ENCODE assay signal across 8 mouse cellular contexts in the genomic region with DNA sequence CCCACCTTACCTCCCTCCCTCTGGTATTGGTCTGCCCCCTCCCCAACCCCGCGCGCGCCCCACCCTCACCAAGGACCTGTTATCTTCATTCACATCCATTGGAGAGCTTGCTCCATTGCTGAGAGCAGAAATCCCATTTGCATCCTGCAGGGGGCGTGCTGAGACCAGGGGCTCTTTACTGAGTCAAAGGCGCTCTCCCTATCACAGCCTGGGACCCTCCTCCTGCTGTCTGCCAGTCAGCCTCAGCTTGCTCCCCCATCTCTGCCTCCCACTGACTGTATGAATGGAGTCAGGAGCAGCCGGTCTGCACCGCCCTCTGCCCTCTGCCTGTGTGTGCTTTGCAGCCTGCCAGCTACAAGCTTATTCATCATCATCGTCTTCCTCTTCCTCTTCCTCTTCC.
DNase-seq lines count a peak whose midpoint lies in the region; ATAC-seq and TF ChIP-seq lines count a peak whose summit lies in the region.

No protein-coding gene starts in this region.

- no peaks in the 10 kb centered on the region for H3K36me3 ChIP-seq in lung, postnatal 0 days (ENCODE audit: insufficient read depth, low read length)

- 50% methylated on average over 9 of the region's 9 CpGs for WGBS in lung, postnatal 0 days

- H3K27me3 ChIP-seq in lung, postnatal 0 days (replicated peaks; ENCODE audit: insufficient read depth, low read length), result no peaks in the 10 kb centered on the region

- peak; percentile 14 for DNase-seq in adrenal gland, postnatal 10 days
- DNase-seq in adrenal gland, postnatal 4 days (ENCODE audit: low spot score in 2 of 2), result no peak
- no peak for DNase-seq in lung, postnatal 0 days (ENCODE audit: low spot score)
- DNase-seq in lung, postnatal 36 days, result no peak
- peak; percentile 39 to 54 for DNase-seq in layer of hippocampus, adult 18-20 months (ENCODE audit: low spot score in 2 of 2)
- DNase-seq in retina, embryonic 14.5 days (ENCODE audit: low spot score), result peak; percentile 64
- DNase-seq in cerebellum, postnatal 36 days, result no peak
- DNase-seq in left cerebral cortex, postnatal 36 days (ENCODE audit: low spot score in 2 of 2), result no peak

- intact Hi-C loops in left cerebral cortex, postnatal 36 days (cut with DNase I), result loop anchor here (5.0 kb wide), 1 partner anchor 196 kb away; no protein-coding TSS in a partner anchor

- no peak overlapping the region for H3K9ac ChIP-seq in lung, postnatal 0 days (replicated peaks; ENCODE audit: low read depth)

- no peak for ATAC-seq in lung, postnatal 0 days

- H3K4me3 ChIP-seq in lung, postnatal 0 days (ENCODE audit: low read depth, low read length), result no peak overlapping the region

- H3K9me3 ChIP-seq in lung, postnatal 0 days (ENCODE audit: low read length), result no peaks in the 10 kb centered on the region

- no peaks in the 10 kb centered on the region for H3K4me1 ChIP-seq in lung, postnatal 0 days (ENCODE audit: insufficient read depth, low read depth, low read length)

- TF ChIP-seq CTCF in lung, postnatal 0 days (IDR thresholded peaks at IDR 0.05), result peak; percentile 28; the same call in 1 of the 2 replicates

- no peak overlapping the region for H3K4me2 ChIP-seq in lung, postnatal 0 days (replicated peaks; ENCODE audit: low read depth, low read length)

- no peak overlapping the region for H3K27ac ChIP-seq in lung, postnatal 0 days (ENCODE audit: low read length)

- TF ChIP-seq EP300 in lung, postnatal 0 days (IDR thresholded peaks at IDR 0.05), result no peak

Comparison
In these comparisons a context has a peak if more than half of its experiments do, and no peak if none do; other contexts are left out.
1. DNase-seq: peak in adrenal gland, postnatal 10 days (single experiment), layer of hippocampus, adult 18-20 months (2 of 2) and retina, embryonic 14.5 days (single experiment); none in adrenal gland, postnatal 4 days (0 of 2), lung, postnatal 0 days (single experiment), lung, postnatal 36 days (single experiment), cerebellum, postnatal 36 days (0 of 2) and left cerebral cortex, postnatal 36 days (0 of 2).